Mouse (Mus musculus) frontal cortex, postnatal 10 days (tissue): ENCODE measurements around the gene Ceacam18.
"Not testable (repeated sequence)": the region's sequence is repeated elsewhere in the genome, so short reads cannot be mapped to it uniquely, and the experiment has no call there.

ENCODE experiments used
- DNase-seq, 2 experiments: peaks; one replicate each; pipeline ENCODE4 v3.0.0; 2022; ENCODE audit warnings: low spot score in 2 of 2, mixed read lengths in 1 of 2

Ceacam18 gene

GRCm38 (mm10) chr7:43668582-43668981 is 34.1 kb downstream of the Ceacam18 start:
- no peak for DNase-seq

GRCm38 (mm10) chr7:43671064-43671808 is 36.7 kb downstream of the Ceacam18 start:
- no peak for DNase-seq

GRCm38 (mm10) chr7:43671809-43672580 is 37.5 kb downstream of the Ceacam18 start, which contains the start of gene Ctu1:
TSS of gene Ctu1 (plus strand) at chr7:43672016.
- peak; percentile 88 to 89 for DNase-seq

GRCm38 (mm10) chr7:43672581-43673260 is 38.2 kb downstream of the Ceacam18 start:
- no peak for DNase-seq

- no peak for DNase-seq
Observed at GRCm38 (mm10) chr7:43675091-43675490, 40.6 kb downstream of the Ceacam18 start.

- DNase-seq: no peak
Observed at GRCm38 (mm10) chr7:43678517-43678916, 44.0 kb downstream of the Ceacam18 start.

- DNase-seq: peak in 1 of 2 experiments; percentile 66
Observed at GRCm38 (mm10) chr7:43680960-43681359, 46.5 kb downstream of the Ceacam18 start.

GRCm38 (mm10) chr7:43682511-43682910 is 48.0 kb downstream of the Ceacam18 start:
- DNase-seq: not testable (repeated sequence)

GRCm38 (mm10) chr7:43685088-43685487 is 50.6 kb downstream of the Ceacam18 start:
- DNase-seq: no peak

GRCm38 (mm10) chr7:43690118-43690517 is 55.6 kb downstream of the Ceacam18 start, which contains the start of gene Klk14:
TSS of gene Klk14 (plus strand) at chr7:43690418.
- no peak for DNase-seq
